Mouse (Mus musculus) heart, embryonic 10.5 days (tissue): ENCODE measurements around the gene Ttyh3. TPM values are rescaled to one million over a fixed set of nuclear protein-coding genes. Genes with fewer than 3 reads are reported as not detected.
A peak's percentile ranks its signal among the peaks of the same experiment; 100 is the strongest.

Source experiments
- DNase-seq: peaks from one replicate; pipeline ENCODE4 v3.0.0-alpha.2; 2017; ENCODE audit warnings: low spot score
- H3K27ac ChIP-seq: fragments of 300-500 bp; sonication (generic); 2 replicates; pipeline ENCODE4 v1.5.1; 2016; ENCODE audit warnings: mild to moderate bottlenecking
- H3K27me3 ChIP-seq: fragments of 300-500 bp; sonication (generic); 2 replicates; pipeline ENCODE4 v1.6.1; 2016; ENCODE audit warnings: mild to moderate bottlenecking; ENCODE audit not compliant: poor library complexity, insufficient read depth, severe bottlenecking
- H3K36me3 ChIP-seq: fragments of 300-500 bp; sonication (generic); 2 replicates; pipeline ENCODE4 v1.6.1; 2016; ENCODE audit warnings: mild to moderate bottlenecking, moderate library complexity
- H3K4me1 ChIP-seq: fragments of 300-500 bp; sonication (generic); 2 replicates; pipeline ENCODE4 v1.6.1; 2016; ENCODE audit warnings: mild to moderate bottlenecking
- H3K4me3 ChIP-seq: fragments of 300-500 bp; sonication (generic); 2 replicates; pipeline ENCODE4 v1.5.1; 2016; ENCODE audit warnings: mild to moderate bottlenecking, moderate library complexity
- H3K9me3 ChIP-seq: fragments of 300-500 bp; sonication (generic); 2 replicates; pipeline ENCODE4 v1.6.1; 2016; ENCODE audit warnings: mild to moderate bottlenecking, moderate library complexity
- WGBS: fragments of 180-500 bp; shearing (Covaris S2); methylation state at CpG from one replicate; pipeline ENCODE4 v1.1.7; 2016; 5-methylcytosine and 5-hydroxymethylcytosine counted together
- polyA plus RNA-seq: library from polyadenylated mRNA; unstranded; fragments of >200 nt; fragmentation: Nextera tagmentation; extraction: Ambion mirVana; gene quantifications from 2 replicates; pipeline ENCODE4 v1.2.1, GENCODE M21; 2016

The Ttyh3 gene
- polyA plus RNA-seq, 1 experiment from 2014 or later, result 32.9 TPM

DNA sequence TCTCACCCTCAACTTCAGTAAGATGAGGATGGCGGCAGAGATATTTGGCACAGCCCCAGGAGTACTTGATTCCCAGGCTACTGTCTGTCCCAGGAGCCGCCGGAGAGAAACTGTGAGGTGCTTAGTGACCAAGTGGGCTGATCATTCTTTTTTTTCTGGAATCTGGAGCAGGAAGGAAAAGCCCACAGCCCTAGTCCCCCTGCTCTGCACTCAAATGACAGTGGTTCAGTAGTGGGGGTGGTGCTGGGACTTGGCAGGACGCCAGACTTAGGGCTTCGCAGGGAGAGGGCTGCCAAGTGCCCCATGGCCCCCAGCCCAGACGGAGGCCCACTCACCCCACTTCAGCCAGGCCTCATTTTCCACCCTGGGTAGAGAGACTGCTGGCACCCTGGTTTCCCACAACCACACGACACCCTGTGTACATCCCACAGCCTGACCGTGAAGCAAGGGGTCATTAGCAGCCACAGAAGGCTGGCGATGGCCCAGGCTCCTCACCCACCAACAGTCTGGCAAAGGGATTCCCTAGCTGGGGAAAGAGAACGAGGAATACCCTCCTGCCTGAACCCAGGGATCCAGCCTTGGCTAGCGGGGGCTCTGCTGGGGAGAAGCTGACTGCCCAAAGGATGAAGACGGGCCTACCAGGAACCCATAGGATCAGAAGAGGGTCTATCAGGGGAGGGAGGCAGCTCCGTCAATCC is 861 bp downstream of the Ttyh3 start:
- 2% methylated on average over 13 of the region's 13 CpGs for WGBS
- peak; percentile 85 for DNase-seq
- H3K27ac ChIP-seq, result peak overlapping the region; percentile 98

DNA sequence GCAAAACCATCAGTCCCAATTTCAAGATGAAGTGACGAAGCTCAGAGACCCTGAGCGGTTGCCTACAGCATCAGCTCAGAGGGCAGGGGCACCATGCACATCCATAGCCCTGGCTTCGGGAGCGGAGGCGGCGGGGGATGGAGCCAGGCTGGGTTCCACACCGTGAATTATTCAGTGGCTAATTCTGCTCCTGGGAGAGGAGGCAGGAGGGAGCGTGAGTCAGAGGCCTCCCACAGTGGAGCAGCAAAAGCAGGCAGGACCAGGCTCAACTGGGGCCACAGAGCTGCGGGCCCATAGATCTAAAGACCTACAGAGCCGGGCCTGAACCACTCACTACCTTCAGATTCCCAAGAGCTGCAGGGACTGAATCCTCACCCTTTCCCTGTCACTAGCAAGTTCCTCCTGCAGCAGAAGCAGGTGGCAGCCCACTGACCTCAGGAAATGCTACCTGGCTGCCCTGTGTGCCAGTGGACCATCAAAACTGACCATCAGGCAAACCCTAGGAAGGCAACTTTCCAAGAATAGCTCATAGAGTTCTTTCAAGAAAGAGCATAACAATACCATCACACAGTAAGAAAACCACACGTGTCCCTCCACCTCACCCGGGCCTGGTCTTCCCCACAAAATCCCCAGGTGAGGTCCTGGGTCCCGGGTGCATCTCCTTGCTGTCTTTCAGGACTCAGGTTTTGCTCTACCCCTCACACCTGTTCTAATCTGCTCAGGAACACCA is 1.6 kb downstream of the Ttyh3 start:
- H3K27ac ChIP-seq, result peak overlapping the region; percentile 98
- H3K27me3 ChIP-seq, result 0 out of 2 replicates have a peak, but pooled peaks cover 8% of the 10 kb centered on the region
- H3K36me3 ChIP-seq, result peaks cover 22% of the 10 kb centered on the region
- no peaks in the 10 kb centered on the region for H3K9me3 ChIP-seq
- H3K4me1 ChIP-seq, result peaks cover 68% of the 10 kb centered on the region
- peak overlapping the region; percentile 96 for H3K4me3 ChIP-seq
- 70% methylated on average over 13 of the region's 13 CpGs for WGBS
- DNase-seq, result no peak

More for the DNA sequence above, 861 bp downstream of the Ttyh3 start:
- peaks cover 67% of the 10 kb centered on the region for H3K4me1 ChIP-seq
- H3K9me3 ChIP-seq, result no peaks in the 10 kb centered on the region
- 0 out of 2 replicates have a peak, but pooled peaks cover 8% of the 10 kb centered on the region for H3K27me3 ChIP-seq
- H3K4me3 ChIP-seq, result peak overlapping the region; percentile 96
- H3K36me3 ChIP-seq, result peaks cover 22% of the 10 kb centered on the region

DNA sequence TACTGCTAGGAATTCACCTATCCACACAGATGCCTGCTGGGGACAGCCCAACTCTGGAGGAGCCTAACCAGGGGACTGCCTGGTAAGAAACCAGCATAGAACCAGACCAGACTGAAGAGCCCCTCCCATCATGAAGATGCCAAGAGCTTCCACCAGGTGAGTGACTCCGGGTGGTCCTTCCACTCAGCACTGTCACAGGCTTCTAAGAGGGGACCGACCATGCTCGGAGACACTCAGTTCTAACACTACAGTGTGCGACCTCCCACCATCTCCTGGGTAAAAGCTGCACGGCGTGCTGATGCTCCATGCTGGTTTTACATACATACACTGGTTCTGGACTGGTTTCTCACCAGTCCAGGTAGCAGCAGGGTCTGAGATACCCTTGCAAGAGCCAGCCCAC is 2.7 kb downstream of the Ttyh3 start:
- 86% methylated on average over 6 of the region's 6 CpGs for WGBS
- peak overlapping the region; percentile 63; the same call in 1 of the 2 replicates for H3K27ac ChIP-seq
- H3K9me3 ChIP-seq, result no peaks in the 10 kb centered on the region
- H3K4me3 ChIP-seq, result no peak overlapping the region
- DNase-seq, result no peak
- H3K36me3 ChIP-seq, result peaks cover 22% of the 10 kb centered on the region
- peaks cover 78% of the 10 kb centered on the region for H3K4me1 ChIP-seq
- H3K27me3 ChIP-seq, result 0 out of 2 replicates have a peak, but pooled peaks cover under 1% of the 10 kb centered on the region

DNA sequence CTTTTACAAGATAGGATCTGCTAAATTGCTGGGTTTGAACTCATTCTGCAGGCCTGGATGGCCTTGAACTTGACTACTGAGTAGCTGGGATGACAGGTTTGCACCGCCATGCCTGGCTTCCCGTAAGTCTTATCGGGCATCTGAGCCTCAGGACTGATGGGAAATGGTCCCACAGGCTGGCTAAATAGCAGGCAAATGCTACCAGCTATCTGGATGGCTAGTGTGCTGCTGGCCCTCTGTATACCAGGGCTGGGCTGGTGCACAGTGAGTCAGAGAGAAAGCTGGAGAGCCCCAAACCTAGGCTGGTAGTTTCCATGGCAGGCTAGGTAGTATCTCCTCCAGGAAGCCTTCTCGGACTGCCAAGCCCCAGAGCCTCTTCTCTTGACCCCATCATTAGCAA is 3.4 kb downstream of the Ttyh3 start:
- H3K9me3 ChIP-seq, result no peaks in the 10 kb centered on the region
- peaks cover 84% of the 10 kb centered on the region for H3K4me1 ChIP-seq
- 77% methylated on average over 4 of the region's 4 CpGs for WGBS
- H3K27ac ChIP-seq, result peak overlapping the region; percentile 63; the same call in 1 of the 2 replicates
- no peak overlapping the region for H3K4me3 ChIP-seq
- DNase-seq, result no peak
- H3K27me3 ChIP-seq, result no peaks in the 10 kb centered on the region
- peaks cover 22% of the 10 kb centered on the region for H3K36me3 ChIP-seq

DNA sequence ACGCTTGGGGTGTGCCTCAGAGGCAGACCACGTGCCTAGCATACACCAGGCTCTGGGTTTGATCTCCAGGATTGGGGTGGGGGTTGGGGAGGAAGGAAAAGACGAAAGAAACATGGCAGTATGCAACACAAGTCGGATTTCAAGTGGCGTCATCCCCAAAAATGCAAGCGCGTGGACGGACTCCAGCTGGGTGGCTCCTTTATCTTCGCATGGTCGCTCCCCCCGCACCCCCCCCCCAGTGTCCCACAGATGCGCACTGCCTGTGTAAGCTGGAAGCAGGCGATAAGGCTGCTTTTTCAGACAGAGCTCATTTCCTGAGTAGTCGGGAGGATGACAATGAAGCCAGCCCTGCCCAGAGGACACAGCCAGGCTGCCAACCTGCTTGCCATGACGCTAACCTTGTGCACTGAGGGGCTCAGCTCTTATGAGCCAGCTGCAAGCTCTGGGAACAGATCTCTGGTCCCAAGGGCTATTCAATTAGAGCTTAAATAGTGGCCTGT is 4.1 kb downstream of the Ttyh3 start:
- peak overlapping the region; percentile 63; the same call in 1 of the 2 replicates for H3K27ac ChIP-seq
- no peaks in the 10 kb centered on the region for H3K27me3 ChIP-seq
- H3K36me3 ChIP-seq, result peaks cover 28% of the 10 kb centered on the region
- 61% methylated on average over 15 of the region's 15 CpGs for WGBS
- DNase-seq, result peak; percentile 93
- peaks cover 86% of the 10 kb centered on the region for H3K4me1 ChIP-seq
- H3K4me3 ChIP-seq, result no peak overlapping the region
- H3K9me3 ChIP-seq, result no peaks in the 10 kb centered on the region

DNA sequence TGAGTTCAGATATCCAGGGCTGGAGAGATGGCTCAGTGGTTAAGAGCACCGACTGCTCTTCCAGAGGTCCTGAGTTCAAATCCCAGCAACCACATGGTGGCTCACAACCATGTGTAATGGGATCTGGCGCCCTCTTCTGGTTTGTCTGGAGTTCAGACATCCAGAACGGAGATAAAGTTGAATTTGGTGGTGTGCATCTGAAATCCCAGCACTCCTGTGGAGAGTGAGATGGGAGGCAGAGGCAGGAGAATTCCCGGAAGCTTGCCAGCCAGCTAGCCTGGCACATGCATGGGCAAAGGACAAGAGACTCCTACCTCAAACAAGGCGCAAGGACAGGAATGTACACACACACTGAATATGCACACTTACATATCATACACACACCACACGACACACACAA is 4.6 kb downstream of the Ttyh3 start:
- 85% methylated on average over 6 of the region's 6 CpGs for WGBS
- Histone ChIP-seq H3K9me3 (no peaks in the 10 kb centered on the region), H3K36me3 (peaks cover 32% of the 10 kb centered on the region), H3K27me3 (no peaks in the 10 kb centered on the region), H3K27ac (no peak overlapping the region), H3K4me1 (peaks cover 85% of the 10 kb centered on the region), H3K4me3 (no peak overlapping the region)
- no peak for DNase-seq

DNA sequence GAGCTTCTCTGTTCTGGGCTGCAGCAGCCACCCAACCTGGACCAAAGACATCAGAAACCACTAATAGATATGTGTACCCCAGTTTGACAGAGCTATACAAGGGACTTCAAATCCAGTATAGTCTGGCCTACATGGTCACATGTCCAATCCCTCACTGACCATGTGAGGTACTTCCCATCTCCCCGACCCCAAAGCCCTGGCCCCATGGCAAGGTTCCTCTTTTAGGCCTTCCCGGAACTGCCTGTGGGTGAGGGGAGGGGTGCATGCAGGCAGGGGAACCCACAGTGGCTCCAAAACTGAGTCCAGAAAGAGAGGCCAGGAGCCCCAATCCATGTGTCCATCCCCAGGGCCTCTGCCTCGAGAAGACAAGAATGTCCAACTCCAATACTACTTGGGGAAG is 6.8 kb downstream of the Ttyh3 start:
- Histone ChIP-seq H3K36me3 (peaks cover 51% of the 10 kb centered on the region), H3K9me3 (no peaks in the 10 kb centered on the region), H3K27ac (peak overlapping the region; percentile 67), H3K27me3 (no peaks in the 10 kb centered on the region), H3K4me1 (peaks cover 81% of the 10 kb centered on the region), H3K4me3 (no peak overlapping the region)
- WGBS, result 73% methylated on average over 3 of the region's 3 CpGs
- DNase-seq, result no peak

DNA sequence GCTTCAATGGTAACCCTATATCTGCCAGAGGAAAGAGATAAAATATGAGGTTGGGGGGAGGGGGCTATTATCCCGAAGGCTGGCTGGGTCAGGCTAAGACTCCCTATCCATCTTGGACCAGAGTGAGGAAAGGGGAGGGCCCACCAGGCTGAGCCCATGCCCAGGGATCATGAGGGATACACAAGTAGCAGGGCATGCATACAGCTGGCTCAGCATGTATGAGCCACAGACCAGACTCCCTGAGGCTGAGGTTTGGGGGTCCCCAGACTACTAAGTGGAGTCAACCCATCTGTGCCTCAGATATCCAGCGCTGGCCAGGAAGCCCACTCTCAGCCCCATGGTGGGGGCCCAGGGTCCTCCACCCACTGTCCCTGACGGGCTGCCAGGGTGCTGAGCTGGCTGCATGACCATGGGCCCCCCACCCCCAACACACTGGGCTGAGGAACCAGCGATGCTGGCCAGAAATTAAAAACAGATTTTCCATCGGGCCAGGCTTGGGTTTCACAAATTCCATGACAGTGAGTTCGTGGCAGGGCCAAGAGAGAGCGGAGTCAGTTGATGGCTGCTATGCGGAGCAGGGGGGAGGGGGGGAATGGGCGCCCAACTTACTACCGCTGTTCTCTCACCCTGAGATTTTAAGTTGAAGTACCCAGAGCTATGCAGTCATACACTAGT is 7.4 kb downstream of the Ttyh3 start:
- no peaks in the 10 kb centered on the region for H3K9me3 ChIP-seq
- DNase-seq, result no peak
- WGBS, result 64% methylated on average over 10 of the region's 10 CpGs
- H3K27ac ChIP-seq, result peak overlapping the region; percentile 67
- H3K27me3 ChIP-seq, result no peaks in the 10 kb centered on the region
- peaks cover 78% of the 10 kb centered on the region for H3K4me1 ChIP-seq
- peaks cover 55% of the 10 kb centered on the region for H3K36me3 ChIP-seq
- H3K4me3 ChIP-seq, result no peak overlapping the region

DNA sequence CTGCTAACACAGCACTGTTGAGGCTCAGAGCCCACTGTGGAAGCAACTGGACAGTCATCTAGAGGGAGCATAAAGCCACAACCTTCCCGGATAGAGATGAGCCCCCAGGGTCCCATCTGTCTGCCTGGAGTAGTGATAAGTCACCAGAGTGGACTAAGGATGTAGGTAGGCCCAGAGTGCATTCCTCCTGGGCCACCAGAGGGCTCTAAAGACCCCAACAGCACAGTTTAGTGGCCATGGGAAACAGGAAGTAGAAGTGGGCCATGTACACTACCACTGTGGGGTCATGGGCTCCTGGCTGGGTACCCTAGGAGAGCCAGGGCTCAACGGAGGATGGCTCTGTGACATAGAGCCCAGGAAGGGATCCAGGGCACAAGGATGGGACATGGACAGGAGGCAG is 8.0 kb downstream of the Ttyh3 start:
- WGBS, result 83% methylated on average over 2 of the region's 2 CpGs
- Histone ChIP-seq H3K9me3 (no peaks in the 10 kb centered on the region), H3K4me3 (no peak overlapping the region), H3K36me3 (peaks cover 61% of the 10 kb centered on the region), H3K27me3 (no peaks in the 10 kb centered on the region), H3K4me1 (peaks cover 72% of the 10 kb centered on the region), H3K27ac (peak overlapping the region; percentile 47; the same call in 1 of the 2 replicates)
- no peak for DNase-seq

DNA sequence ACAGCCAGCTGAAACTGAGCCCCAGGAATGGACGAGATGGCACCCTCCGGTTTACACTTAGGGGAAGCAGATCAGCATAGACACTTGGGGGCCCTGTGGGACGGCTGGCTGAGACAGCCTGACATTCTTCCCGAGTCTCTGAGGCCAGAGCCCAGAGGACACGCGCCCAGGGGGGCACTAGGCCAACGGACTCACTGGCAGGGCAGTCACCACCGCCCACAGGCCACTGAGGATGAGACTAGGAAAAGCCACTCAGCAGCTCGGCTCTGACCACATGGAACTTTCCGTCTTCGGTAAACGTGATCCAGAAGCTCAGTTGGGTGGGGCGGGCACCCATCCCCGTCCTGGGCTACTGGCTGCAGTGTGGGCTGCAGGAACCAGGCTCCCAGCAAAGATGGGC is 9.0 kb downstream of the Ttyh3 start:
- DNase-seq, result no peak
- no peak overlapping the region for H3K4me3 ChIP-seq
- H3K36me3 ChIP-seq, result peaks cover 66% of the 10 kb centered on the region
- H3K27ac ChIP-seq, result no peak overlapping the region
- H3K4me1 ChIP-seq, result peaks cover 62% of the 10 kb centered on the region
- 86% methylated on average over 14 of the region's 14 CpGs for WGBS
- H3K27me3 ChIP-seq, result no peaks in the 10 kb centered on the region
- no peaks in the 10 kb centered on the region for H3K9me3 ChIP-seq

DNA sequence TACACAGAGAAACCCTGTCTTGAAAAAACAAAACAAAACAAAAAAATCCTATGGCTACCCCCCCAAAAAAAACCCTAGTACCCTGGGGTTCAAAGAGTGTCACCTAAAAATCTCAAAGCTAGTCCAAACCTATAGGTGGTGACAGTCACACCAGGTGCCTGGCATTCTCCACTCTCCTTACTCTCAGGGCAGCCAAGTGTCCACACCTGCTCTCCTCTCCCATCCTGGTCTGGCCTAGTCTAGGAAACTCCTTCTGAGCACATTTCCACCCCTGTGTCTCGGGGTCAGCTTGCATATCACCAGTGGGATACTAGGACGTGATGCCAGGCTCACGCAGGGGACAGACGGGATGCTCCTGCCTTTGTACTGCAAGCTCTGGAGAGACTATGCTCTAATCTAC is 9.5 kb downstream of the Ttyh3 start:
- Histone ChIP-seq H3K9me3 (no peaks in the 10 kb centered on the region), H3K36me3 (peaks cover 68% of the 10 kb centered on the region), H3K27me3 (no peaks in the 10 kb centered on the region), H3K27ac (no peak overlapping the region), H3K4me1 (peaks cover 58% of the 10 kb centered on the region), H3K4me3 (no peak overlapping the region)
- WGBS, result 91% methylated on average over 4 of the region's 4 CpGs
- no peak for DNase-seq

DNA sequence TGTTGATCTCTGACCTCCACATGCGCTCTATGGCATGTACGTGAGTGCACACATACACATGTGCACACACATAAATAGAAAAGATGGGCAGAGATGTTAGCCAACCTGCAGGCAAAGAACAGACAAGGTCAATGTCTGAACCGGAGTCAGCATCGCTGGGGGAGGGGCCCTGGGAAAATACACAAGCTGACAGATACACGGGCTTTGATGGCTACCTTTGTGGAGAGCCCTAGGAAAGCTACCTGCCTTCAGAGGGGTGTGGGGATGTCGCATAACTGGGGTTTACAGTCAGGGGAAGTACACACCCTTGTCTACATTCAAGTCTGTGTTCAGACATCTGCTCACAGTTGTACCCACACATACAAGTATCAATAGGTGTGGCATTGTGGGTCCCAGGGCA is 10.3 kb downstream of the Ttyh3 start:
- H3K27ac ChIP-seq, result no peak overlapping the region
- no peaks in the 10 kb centered on the region for H3K9me3 ChIP-seq
- peaks cover 51% of the 10 kb centered on the region for H3K4me1 ChIP-seq
- H3K36me3 ChIP-seq, result peaks cover 68% of the 10 kb centered on the region
- no peak for DNase-seq
- H3K27me3 ChIP-seq, result no peaks in the 10 kb centered on the region
- 90% methylated on average over 6 of the region's 6 CpGs for WGBS
- no peak overlapping the region for H3K4me3 ChIP-seq

DNA sequence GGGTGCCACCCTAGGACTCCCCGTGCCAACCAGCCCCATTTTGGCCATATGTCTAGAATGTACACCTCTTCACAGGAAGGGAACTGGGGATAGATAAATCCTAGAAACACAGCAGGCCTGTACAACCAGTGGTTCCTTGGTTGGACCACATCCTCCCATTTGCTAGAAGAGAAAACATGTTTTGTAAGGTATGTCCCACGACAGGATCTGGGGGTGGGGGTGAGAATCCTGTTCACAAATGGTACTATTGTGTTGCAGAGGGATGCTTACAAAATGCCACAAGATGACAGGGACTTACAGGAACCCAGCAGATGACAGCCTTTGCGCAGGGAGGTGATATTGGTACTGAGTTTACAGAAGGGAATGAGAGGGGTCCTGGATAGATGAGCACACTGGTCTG is 10.8 kb downstream of the Ttyh3 start:
- H3K9me3 ChIP-seq, result no peaks in the 10 kb centered on the region
- peaks cover 70% of the 10 kb centered on the region for H3K36me3 ChIP-seq
- no peak overlapping the region for H3K4me3 ChIP-seq
- H3K4me1 ChIP-seq, result peaks cover 46% of the 10 kb centered on the region
- no peak overlapping the region for H3K27ac ChIP-seq
- 90% methylated on average over 3 of the region's 3 CpGs for WGBS
- H3K27me3 ChIP-seq, result no peaks in the 10 kb centered on the region
- DNase-seq, result no peak
